Mouse (Mus musculus): ENCODE measurements around the gene Arhgap6.

GRCm38 (mm10) chrX:169332264-169332663, 537.4 kb downstream of the Arhgap6 start:
- TF ChIP-seq CTCF (IDR thresholded peaks at IDR 0.05) = peak; percentile 58
- TF ChIP-seq EP300 (IDR thresholded peaks at IDR 0.05; ENCODE audit: insufficient read depth, low read depth, low read length) = no peak

All from heart, adult 2 months (tissue).